Mouse (Mus musculus) right cerebral cortex, postnatal 14 days (tissue): ENCODE results near the gene Hmga1.

Experiments used
- DNase-seq: peaks from one replicate; pipeline ENCODE4 v3.0.0; 2022

The Hmga1 gene

DNA sequence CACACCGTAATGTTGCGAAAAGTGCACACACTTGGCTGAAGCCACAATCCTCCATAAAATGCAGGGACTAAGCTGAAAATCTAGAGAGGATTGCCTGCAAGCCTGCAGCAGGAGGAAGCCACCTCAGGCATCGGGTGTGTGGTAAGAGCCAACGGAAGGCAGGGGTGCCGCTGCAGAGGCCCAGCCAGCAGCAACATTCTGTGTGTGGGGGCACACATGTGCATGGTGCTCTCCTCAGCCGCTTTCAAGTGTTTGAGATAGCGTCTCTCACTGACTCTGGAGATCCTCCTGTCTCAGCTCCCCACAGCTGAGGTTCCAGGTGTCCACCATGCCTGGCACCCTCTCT lies 36.2 kb downstream of the Hmga1 start:
- no peak for DNase-seq

DNA sequence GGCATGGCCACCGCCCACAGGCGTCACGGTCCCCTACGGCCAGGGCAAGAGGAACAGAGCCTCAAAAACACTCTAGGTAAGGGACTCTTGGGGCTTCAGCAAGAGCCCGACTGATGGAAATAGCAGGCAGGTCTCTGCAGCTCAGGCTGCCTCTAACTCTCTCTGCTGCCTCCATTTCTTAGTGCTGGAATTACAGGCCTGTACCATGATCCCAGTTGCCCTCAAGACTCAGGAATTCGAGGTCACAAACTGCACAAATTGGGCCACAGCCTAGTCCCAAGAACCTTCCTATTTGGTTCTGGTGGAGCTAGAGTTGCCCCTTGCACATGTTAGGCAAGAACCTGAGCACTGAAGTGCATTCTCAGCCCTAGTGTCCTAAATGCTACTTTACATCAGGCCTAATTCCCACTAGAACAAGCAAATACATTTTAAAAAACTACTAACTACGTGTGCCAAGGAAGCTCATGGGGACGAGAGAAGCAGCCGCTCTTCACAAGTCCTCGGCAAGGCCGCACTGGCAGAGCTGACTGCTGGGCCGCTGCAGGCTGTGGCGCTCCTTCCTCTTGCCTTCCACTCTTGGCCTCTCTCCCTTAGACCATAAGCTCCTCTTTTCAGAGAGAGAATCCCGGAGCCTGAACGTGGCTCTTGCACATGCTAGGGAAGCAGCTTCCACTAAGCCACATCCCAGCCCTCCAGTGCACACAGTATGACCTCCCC lies 39.5 kb downstream of the Hmga1 start:
- no peak for DNase-seq

DNA sequence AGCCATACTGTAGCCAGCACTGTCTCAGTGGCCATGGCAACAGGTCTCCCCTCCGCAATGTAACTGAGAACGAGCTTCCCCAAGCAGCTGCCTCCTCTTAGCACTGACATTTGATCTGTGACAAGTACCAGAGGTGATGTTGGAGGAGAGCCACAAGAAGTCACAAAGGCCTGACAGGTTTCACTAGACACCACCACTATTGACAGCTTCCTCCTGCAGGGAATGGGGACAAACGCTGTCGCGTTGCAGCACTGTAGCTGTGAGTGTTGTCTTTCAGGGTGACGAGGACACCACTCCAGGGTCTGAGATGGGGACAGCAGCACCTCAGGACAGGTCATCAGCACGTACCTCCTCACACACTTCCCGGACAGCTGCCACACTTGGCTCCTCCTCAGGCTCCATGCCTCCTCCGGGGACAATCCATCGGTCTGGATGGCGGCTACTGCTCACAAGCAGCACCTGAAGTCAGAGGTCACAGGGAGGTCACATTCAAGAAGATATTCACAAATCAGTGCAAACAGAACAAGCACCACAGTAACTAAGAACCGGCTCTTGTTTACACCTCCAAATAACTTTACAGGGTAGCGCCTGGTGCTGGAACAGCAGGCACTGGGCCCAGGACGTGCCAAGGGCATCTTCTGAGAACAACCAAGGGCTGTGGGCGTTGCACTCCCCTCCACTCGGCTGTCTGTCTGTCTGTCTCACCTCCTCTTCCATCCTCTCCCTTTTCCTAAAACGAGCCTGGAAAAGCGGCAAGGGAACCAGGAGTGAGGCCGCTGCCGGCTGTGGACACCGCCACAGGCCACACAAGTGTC lies 40.3 kb downstream of the Hmga1 start:
- DNase-seq: no peak

DNA sequence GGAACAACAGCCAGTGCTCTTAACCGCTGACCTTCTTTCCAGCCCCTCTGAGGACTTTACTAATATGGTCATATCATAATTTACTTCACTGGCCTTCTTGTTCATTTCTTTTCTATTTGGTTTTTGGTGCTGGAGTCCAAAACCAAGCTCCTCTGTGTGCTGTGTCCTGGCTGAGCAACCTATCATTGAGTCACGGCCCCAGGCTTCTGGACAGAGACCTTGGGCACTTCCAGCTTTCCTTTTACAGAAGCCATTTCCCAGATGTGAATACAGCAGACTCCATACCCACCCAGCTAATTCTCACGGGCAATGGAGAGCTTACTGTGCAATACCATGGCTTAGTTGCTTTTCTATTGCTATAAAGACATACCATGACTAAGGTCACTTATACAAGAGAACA lies 44.0 kb downstream of the Hmga1 start:
- no peak for DNase-seq

DNA sequence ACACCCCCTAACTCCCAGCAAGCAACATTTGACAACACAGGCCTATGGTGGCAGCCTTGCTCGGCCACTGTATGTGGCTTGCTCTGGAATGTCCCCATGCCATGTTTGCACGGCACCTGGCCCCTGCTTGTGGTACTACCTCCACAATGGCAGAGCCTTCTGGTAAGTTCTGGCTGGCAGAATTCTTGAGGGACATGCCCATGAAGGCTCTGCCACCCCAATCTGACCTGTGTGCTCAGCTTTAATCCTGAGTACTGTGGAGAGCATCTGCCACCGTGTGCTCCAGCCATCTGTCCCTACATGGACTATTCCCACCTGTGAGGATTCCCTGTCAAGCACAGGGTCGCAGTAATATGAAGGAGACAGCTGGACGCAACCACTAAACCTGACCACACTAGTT lies 44.6 kb downstream of the Hmga1 start:
- no peak for DNase-seq

DNA sequence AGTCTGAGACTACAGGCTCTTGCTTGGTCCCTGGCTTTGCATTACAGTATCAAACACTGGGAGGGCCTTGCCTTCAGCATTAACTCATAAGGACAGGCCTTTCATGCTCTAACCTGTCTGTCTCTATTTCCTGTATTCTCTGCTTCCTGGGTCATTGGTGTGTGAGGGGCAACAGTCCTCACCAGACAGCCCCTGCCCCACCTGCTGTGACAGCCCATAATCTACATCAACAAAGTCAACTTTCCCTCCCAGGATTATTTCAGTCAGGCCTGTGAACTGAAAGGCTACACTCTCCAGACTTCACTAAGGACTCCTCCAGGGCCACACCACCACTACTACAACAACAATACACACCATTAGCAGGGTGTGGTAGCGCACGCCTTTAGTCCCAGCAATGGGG lies 46.7 kb downstream of the Hmga1 start:
- no peak for DNase-seq

DNA sequence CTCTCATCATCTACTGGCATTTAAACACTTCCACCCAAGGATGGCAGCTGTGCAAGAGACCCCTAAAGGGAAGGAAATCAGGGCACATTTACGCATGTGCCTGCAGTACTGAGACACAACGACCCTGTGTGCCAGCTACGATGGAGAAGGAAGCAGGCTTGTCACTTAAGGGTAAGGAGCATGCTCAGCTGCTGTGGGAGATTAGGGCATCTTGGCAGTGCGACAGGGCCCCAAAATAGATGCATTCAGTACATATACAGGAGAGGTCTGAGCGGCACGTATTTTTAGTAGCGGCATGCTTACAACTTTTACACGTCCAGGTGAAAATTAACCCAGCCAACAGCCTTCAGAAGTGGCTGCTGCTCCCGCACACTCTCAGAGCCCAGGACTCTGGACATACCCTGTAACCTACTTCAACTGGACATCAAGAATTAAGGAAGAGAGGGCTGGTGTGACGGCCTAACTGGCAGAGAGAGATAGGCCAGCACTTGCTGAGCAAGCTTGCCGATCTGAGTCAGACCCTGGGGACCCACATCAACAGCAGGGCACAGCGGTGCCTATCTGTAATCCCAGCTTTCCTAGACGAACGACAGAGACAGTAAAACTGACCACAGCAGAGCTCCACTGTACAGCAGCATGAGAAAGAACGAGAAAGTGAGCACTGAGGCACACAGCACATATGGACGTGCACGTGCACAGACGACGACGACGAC lies 47.4 kb downstream of the Hmga1 start:
- DNase-seq: no peak

DNA sequence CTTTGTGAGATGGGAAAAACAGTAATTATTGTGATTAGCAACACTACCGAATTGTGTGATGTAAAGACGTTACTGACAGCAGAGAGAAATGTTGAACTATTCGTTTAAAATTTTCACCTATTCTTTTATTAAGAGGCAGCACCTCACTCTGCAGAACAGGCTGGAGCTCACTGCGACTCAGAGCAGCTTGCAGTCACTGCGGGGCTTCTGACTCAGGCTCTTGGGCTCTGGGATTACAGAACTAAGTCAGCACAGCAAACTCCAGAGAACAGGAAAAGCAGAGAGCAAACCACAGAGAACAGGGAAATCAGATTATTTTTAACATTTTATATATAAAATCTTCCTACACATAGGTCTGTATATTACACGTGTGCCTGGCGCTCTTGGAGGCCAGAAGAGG lies 53.3 kb downstream of the Hmga1 start:
- no peak for DNase-seq

DNA sequence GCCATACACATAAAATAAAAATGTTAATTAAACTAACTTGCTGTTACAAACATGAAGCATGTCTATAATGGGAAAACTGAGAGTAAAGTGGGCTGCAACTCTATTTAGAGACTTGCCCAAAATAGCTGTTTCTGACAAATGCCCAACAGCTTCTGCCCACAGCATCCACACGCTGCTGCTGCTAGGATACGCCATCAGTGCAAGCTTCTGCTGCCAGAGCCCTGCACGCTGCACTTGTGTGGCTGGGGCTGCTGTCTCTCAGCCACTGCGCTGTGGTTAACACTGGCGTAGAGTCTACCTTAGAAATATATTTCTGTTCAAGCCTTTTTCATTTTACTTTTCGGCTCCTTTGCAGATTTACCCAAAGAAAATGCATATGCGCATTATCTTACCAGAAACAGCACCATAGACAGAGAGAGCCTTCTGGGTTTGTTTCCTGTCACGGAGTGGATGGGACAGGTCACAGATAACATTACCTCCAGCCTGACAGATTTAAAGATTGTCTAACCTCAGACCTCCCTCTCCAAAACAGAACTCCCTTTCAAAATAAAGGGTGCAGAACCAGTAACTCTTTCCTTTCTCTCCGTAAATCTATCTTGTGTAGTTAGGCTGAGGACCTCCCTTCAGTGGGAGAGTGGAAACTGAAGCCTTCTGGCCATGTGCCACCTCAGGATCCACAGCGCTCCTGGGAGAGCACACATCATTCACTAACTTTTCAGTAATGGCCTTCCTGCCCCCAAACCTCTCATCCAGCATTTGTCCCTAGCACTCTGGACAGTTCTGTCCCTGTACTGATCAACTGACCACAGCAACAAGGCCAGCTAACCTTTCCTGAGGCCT lies 54.6 kb downstream of the Hmga1 start:
- DNase-seq: peak; percentile 70

DNA sequence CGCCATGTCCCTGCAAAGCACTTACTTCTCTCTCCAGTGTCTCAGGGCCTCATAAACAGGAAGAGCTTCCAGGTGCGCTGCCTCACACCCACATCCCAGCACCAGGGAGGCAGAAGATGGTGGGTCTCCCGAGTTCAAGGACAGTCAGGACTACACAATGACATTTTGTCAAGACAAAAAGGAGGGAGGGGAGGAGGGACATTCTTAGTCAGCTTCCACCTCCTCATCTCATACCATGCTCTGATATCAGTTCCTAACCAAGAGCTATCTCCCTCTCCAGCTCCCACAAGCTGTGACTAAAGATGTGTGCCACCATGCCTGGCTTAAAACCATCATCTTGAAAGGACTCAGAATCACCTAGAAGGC lies 55.2 kb downstream of the Hmga1 start:
- DNase-seq: no peak

DNA sequence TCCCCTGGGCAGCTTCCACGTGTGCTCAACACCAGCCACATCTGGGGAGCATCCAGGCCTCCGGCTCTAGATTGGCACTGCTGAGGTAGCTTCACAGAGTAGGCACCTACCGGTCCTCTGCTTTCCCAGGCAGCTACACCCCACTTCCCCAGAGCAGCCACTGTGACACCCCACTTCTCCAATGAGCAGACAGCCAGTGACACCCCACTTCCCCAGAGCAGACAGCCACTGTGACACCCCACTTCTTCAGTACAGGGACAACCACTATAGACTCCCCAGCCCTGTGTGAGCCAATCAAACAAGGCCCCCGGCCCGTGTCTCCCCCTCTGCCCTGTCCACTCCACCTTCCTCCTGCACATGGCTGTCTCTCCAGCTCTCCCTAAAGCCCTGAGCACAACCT lies 55.7 kb downstream of the Hmga1 start:
- no peak for DNase-seq

DNA sequence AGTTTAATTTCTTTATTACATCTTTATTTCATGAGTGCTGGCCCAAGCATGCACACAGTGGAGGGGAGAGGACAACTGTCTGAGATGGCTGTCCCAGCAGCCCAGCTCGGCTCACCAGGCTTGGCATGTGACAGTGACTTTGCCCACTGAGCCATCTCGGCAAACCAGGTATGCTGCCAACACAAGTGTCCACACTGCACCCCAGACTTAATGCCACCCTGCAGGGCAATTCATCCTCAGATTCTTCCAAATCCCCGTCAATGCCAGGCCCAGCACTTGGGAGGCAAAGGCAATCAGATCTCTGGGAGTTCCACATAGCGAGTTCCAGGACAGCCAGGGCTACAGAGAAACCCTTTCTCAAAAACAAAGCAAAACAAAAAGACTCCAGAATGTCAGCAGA lies 56.7 kb downstream of the Hmga1 start:
- DNase-seq: no peak
